Mouse (Mus musculus) megakaryocyte, embryonic 14.5 days (primary cell): ENCODE data around the gene Bnip2. TPM values are rescaled to one million over a fixed set of nuclear protein-coding genes. Genes with fewer than 3 reads are reported as not detected.

Source experiments
- H3K27me3 ChIP-seq: replicated peaks from 2 replicates; pipeline ENCODE3; 2012; ENCODE audit warnings: inconsistent platforms
- H3K36me3 ChIP-seq: replicated peaks from 2 replicates; pipeline ENCODE3; 2012; ENCODE audit warnings: low read length, inconsistent platforms, mixed read lengths
- H3K4me1 ChIP-seq: 2 replicates; pipeline ENCODE4 v1.6.1; 2012; ENCODE audit warnings: inconsistent platforms
- H3K4me3 ChIP-seq: replicated peaks from 2 replicates; pipeline ENCODE3; 2012; ENCODE audit warnings: moderate library complexity, mild to moderate bottlenecking, inconsistent platforms
- H3K9me3 ChIP-seq: 2 replicates; pipeline ENCODE4 v1.6.1; 2012; ENCODE audit warnings: inconsistent platforms
- FLI1 ChIP-seq: IDR thresholded peaks from 2 replicates; pipeline ENCODE4 v1.6.1; 2012; ENCODE audit warnings: low read length, inconsistent platforms, mixed read lengths
- GATA1 ChIP-seq: IDR thresholded peaks from 3 replicates; pipeline ENCODE4 v1.6.1; 2012; ENCODE audit warnings: mixed read lengths, low read length, inconsistent platforms, borderline replicate concordance
- polyA plus RNA-seq: library from polyadenylated mRNA; stranded (reverse); fragments of >175 nt; gene quantifications from 2 replicates; pipeline ENCODE4 v1.2.3, GENCODE M21; 2012; ENCODE audit warnings: low replicate concordance; ENCODE audit not compliant: insufficient read depth

Gene Bnip2
- polyA plus RNA-seq, 1 experiment: 45.8 TPM

GRCm38 (mm10) chr9:70046255-70046654 is 57.0 kb downstream of the Bnip2 start:
- TF ChIP-seq GATA1 (no peak), FLI1 (no peak)
- Histone ChIP-seq H3K4me3 (no peak overlapping the region), H3K9me3 (peaks cover 6% of the 10 kb centered on the region), H3K4me1 (peaks cover 28% of the 10 kb centered on the region), H3K36me3 (no peaks in the 10 kb centered on the region), H3K27me3 (peaks cover 15% of the 10 kb centered on the region)

GRCm38 (mm10) chr9:70047839-70048238 is 58.6 kb downstream of the Bnip2 start:
- TF ChIP-seq GATA1: no peak
- TF ChIP-seq FLI1: no peak
- H3K4me3 ChIP-seq: no peak overlapping the region
- H3K36me3 ChIP-seq: no peaks in the 10 kb centered on the region
- peaks cover 11% of the 10 kb centered on the region for H3K9me3 ChIP-seq
- H3K4me1 ChIP-seq: peaks cover 28% of the 10 kb centered on the region
- H3K27me3 ChIP-seq: peaks cover 13% of the 10 kb centered on the region

GRCm38 (mm10) chr9:70048280-70048679 is 59.0 kb downstream of the Bnip2 start:
- Histone ChIP-seq H3K4me1 (peaks cover 28% of the 10 kb centered on the region), H3K36me3 (no peaks in the 10 kb centered on the region), H3K9me3 (peaks cover 11% of the 10 kb centered on the region), H3K4me3 (no peak overlapping the region), H3K27me3 (peaks cover 10% of the 10 kb centered on the region)
- no peak for TF ChIP-seq GATA1
- no peak for TF ChIP-seq FLI1

- Histone ChIP-seq H3K4me1 (peaks cover 31% of the 10 kb centered on the region), H3K36me3 (no peaks in the 10 kb centered on the region), H3K9me3 (peaks cover 11% of the 10 kb centered on the region), H3K4me3 (no peak overlapping the region), H3K27me3 (peaks cover 12% of the 10 kb centered on the region)
- TF ChIP-seq FLI1 (no peak), GATA1 (no peak)
Measured at GRCm38 (mm10) chr9:70048751-70049415, 59.6 kb downstream of the Bnip2 start.

GRCm38 (mm10) chr9:70049416-70049783 is 60.1 kb downstream of the Bnip2 start:
- H3K27me3 ChIP-seq: peaks cover 15% of the 10 kb centered on the region
- no peak overlapping the region for H3K4me3 ChIP-seq
- H3K9me3 ChIP-seq: peaks cover 11% of the 10 kb centered on the region
- H3K4me1 ChIP-seq: peaks cover 32% of the 10 kb centered on the region
- TF ChIP-seq GATA1 (no peak), FLI1 (no peak)
- H3K36me3 ChIP-seq: no peaks in the 10 kb centered on the region

- TF ChIP-seq FLI1 (no peak), GATA1 (no peak)
- no peaks in the 10 kb centered on the region for H3K36me3 ChIP-seq
- H3K4me3 ChIP-seq: no peak overlapping the region
- H3K4me1 ChIP-seq: peaks cover 32% of the 10 kb centered on the region
- H3K9me3 ChIP-seq: peaks cover 11% of the 10 kb centered on the region
- peaks cover 16% of the 10 kb centered on the region for H3K27me3 ChIP-seq
Measured at GRCm38 (mm10) chr9:70049839-70050238, 60.6 kb downstream of the Bnip2 start.

GRCm38 (mm10) chr9:70052730-70053129 is 63.5 kb downstream of the Bnip2 start:
- Histone ChIP-seq H3K36me3 (no peaks in the 10 kb centered on the region), H3K4me1 (peaks cover 20% of the 10 kb centered on the region), H3K27me3 (peaks cover 19% of the 10 kb centered on the region), H3K9me3 (peaks cover 18% of the 10 kb centered on the region), H3K4me3 (no peak overlapping the region)
- no peak for TF ChIP-seq FLI1
- TF ChIP-seq GATA1: no peak

- Histone ChIP-seq H3K27me3 (peaks cover 20% of the 10 kb centered on the region), H3K4me1 (peaks cover 19% of the 10 kb centered on the region), H3K36me3 (no peaks in the 10 kb centered on the region), H3K9me3 (peaks cover 18% of the 10 kb centered on the region), H3K4me3 (no peak overlapping the region)
- TF ChIP-seq FLI1 (no peak), GATA1 (no peak)
Measured at GRCm38 (mm10) chr9:70053411-70053810, 64.1 kb downstream of the Bnip2 start.

Other genes starting within 250 kb of the Bnip2 start
- not detected in 2 replicates for gene Foxb1, start 228.5 kb upstream of the Bnip2 start, polyA plus RNA-seq
- 9.4 and 33.9 TPM in 2 replicates for gene Gtf2a2, start 23.1 kb downstream of the Bnip2 start, polyA plus RNA-seq
- gene Gcnt3, start 48.6 kb downstream of the Bnip2 start, polyA plus RNA-seq: not detected in 2 replicates
- gene Fam81a, start 153.1 kb downstream of the Bnip2 start, polyA plus RNA-seq: not detected in 2 replicates
- 7.1 and 16.7 TPM in 2 replicates for gene Myo1e, start 217.9 kb downstream of the Bnip2 start, polyA plus RNA-seq